Mouse (Mus musculus): ENCODE measurements around the gene Fam83f. TPM values are rescaled to one million over a fixed set of nuclear protein-coding genes. Genes with fewer than 3 reads are reported as not detected.

Fam83f gene
- polyA plus RNA-seq, 1 experiment from 2014 or later = 0.83 TPM

GRCm38 (mm10) chr15:80688536-80688935, 16.9 kb downstream of the Fam83f start:
- ATAC-seq (ENCODE audit: low read depth) = peak; percentile 50; the same call in 1 of the 2 replicates

GRCm38 (mm10) chr15:80693492-80693891, 21.8 kb downstream of the Fam83f start:
- peaks cover 36% of the 10 kb centered on the region for H3K27me3 ChIP-seq
- H3K4me2 ChIP-seq = no peak overlapping the region
- ATAC-seq (ENCODE audit: low read depth) (no peak), DNase-seq (no peak)
- no peaks in the 10 kb centered on the region for H3K36me3 ChIP-seq
- H3K9me3 ChIP-seq (replicated peaks) = no peaks in the 10 kb centered on the region
- no peak overlapping the region for H3K4me3 ChIP-seq (replicated peaks)
- no peak overlapping the region for H3K27ac ChIP-seq
- no peak overlapping the region for H3K9ac ChIP-seq
- H3K4me1 ChIP-seq (replicated peaks) = peaks cover 16% of the 10 kb centered on the region
- 37% methylated on average over 3 of the region's 3 CpGs for WGBS (ENCODE audit: insufficient replicate concordance)

More at GRCm38 (mm10) chr15:80688536-80688935, 16.9 kb downstream of the Fam83f start:
- H3K27ac ChIP-seq = no peak overlapping the region
- H3K9me3 ChIP-seq (replicated peaks) = no peaks in the 10 kb centered on the region
- H3K4me3 ChIP-seq (replicated peaks) = no peak overlapping the region
- peaks cover 21% of the 10 kb centered on the region for H3K4me1 ChIP-seq (replicated peaks)
- DNase-seq = no peak
- H3K27me3 ChIP-seq = peaks cover 55% of the 10 kb centered on the region
- no peak overlapping the region for H3K9ac ChIP-seq
- no peak overlapping the region for H3K4me2 ChIP-seq
- no peaks in the 10 kb centered on the region for H3K36me3 ChIP-seq
- WGBS (ENCODE audit: insufficient replicate concordance) = 18% methylated on average over 7 of the region's 7 CpGs

- Histone ChIP-seq H3K9me3 (replicated peaks) (no peaks in the 10 kb centered on the region), H3K27ac (no peak overlapping the region), H3K4me3 (replicated peaks) (no peak overlapping the region), H3K4me1 (replicated peaks) (peaks cover 8% of the 10 kb centered on the region), H3K9ac (no peak overlapping the region), H3K4me2 (no peak overlapping the region), H3K27me3 (peaks cover 36% of the 10 kb centered on the region), H3K36me3 (no peaks in the 10 kb centered on the region)
- WGBS (ENCODE audit: insufficient replicate concordance) = 19% methylated on average over 11 of the region's 11 CpGs
- no peak for ATAC-seq (ENCODE audit: low read depth)
- DNase-seq = peak; percentile 26
These were observed 22.7 kb downstream of the Fam83f start for GRCm38 (mm10) chr15:80694125-80694910.

- Histone ChIP-seq H3K9ac (no peak overlapping the region), H3K4me2 (no peak overlapping the region), H3K27ac (no peak overlapping the region), H3K36me3 (no peaks in the 10 kb centered on the region), H3K27me3 (peaks cover 22% of the 10 kb centered on the region), H3K4me1 (replicated peaks) (peaks cover 6% of the 10 kb centered on the region), H3K4me3 (replicated peaks) (no peak overlapping the region), H3K9me3 (replicated peaks) (no peaks in the 10 kb centered on the region)
- DNase-seq = no peak
- ATAC-seq (ENCODE audit: low read depth) = no peak
- WGBS (ENCODE audit: insufficient replicate concordance) = 19% methylated on average over 5 of the region's 5 CpGs
These were observed 25.9 kb downstream of the Fam83f start for GRCm38 (mm10) chr15:80697564-80697963.

GRCm38 (mm10) chr15:80701481-80702257, 30.0 kb downstream of the Fam83f start:
- H3K9me3 ChIP-seq (replicated peaks) = no peaks in the 10 kb centered on the region
- 0 out of 2 replicates have a peak, but pooled peaks cover 4% of the 10 kb centered on the region for H3K27me3 ChIP-seq
- H3K36me3 ChIP-seq = no peaks in the 10 kb centered on the region
- DNase-seq = no peak
- ATAC-seq (ENCODE audit: low read depth) = no peak
- no peak overlapping the region for H3K4me3 ChIP-seq (replicated peaks)
- WGBS (ENCODE audit: insufficient replicate concordance) = 58% methylated on average over 8 of the region's 8 CpGs
- no peak overlapping the region for H3K4me2 ChIP-seq
- peaks cover 8% of the 10 kb centered on the region for H3K4me1 ChIP-seq (replicated peaks)
- no peak overlapping the region for H3K9ac ChIP-seq
- no peak overlapping the region for H3K27ac ChIP-seq

GRCm38 (mm10) chr15:80702910-80703309, 31.3 kb downstream of the Fam83f start:
- H3K9me3 ChIP-seq (replicated peaks) = no peaks in the 10 kb centered on the region
- peaks cover 19% of the 10 kb centered on the region for H3K4me1 ChIP-seq (replicated peaks)
- no peak overlapping the region for H3K9ac ChIP-seq
- H3K4me2 ChIP-seq = no peak overlapping the region
- no peaks in the 10 kb centered on the region for H3K36me3 ChIP-seq
- DNase-seq (no peak), ATAC-seq (ENCODE audit: low read depth) (no peak)
- H3K27me3 ChIP-seq = 0 out of 2 replicates have a peak, but pooled peaks cover 4% of the 10 kb centered on the region
- no peak overlapping the region for H3K4me3 ChIP-seq (replicated peaks)
- WGBS (ENCODE audit: insufficient replicate concordance) = 69% methylated on average over 5 of the region's 5 CpGs
- H3K27ac ChIP-seq = no peak overlapping the region

GRCm38 (mm10) chr15:80703495-80703894, 31.8 kb downstream of the Fam83f start:
- Histone ChIP-seq H3K9ac (no peak overlapping the region), H3K9me3 (replicated peaks) (no peaks in the 10 kb centered on the region), H3K27me3 (0 out of 2 replicates have a peak, but pooled peaks cover 4% of the 10 kb centered on the region), H3K4me3 (replicated peaks) (no peak overlapping the region), H3K27ac (no peak overlapping the region), H3K4me1 (replicated peaks) (peaks cover 19% of the 10 kb centered on the region), H3K36me3 (no peaks in the 10 kb centered on the region), H3K4me2 (no peak overlapping the region)
- ATAC-seq (ENCODE audit: low read depth) (no peak), DNase-seq (no peak)
- 58% methylated on average over 2 of the region's 2 CpGs for WGBS (ENCODE audit: insufficient replicate concordance)

GRCm38 (mm10) chr15:80704267-80704666, 32.6 kb downstream of the Fam83f start:
- ATAC-seq (ENCODE audit: low read depth) = peak; percentile 75
- Histone ChIP-seq H3K27me3 (0 out of 2 replicates have a peak, but pooled peaks cover 4% of the 10 kb centered on the region), H3K4me1 (replicated peaks) (peaks cover 19% of the 10 kb centered on the region), H3K4me2 (no peak overlapping the region), H3K27ac (no peak overlapping the region), H3K9me3 (replicated peaks) (no peaks in the 10 kb centered on the region), H3K9ac (no peak overlapping the region), H3K4me3 (replicated peaks) (no peak overlapping the region), H3K36me3 (no peaks in the 10 kb centered on the region)
- WGBS (ENCODE audit: insufficient replicate concordance) = 9% methylated on average over 7 of the region's 7 CpGs
- peak; percentile 68 for DNase-seq

GRCm38 (mm10) chr15:80705828-80706549, 34.3 kb downstream of the Fam83f start:
- no peaks in the 10 kb centered on the region for H3K36me3 ChIP-seq
- H3K9ac ChIP-seq = peak overlapping the region; percentile 55
- peak overlapping the region; percentile 62 for H3K4me2 ChIP-seq
- 0 out of 2 replicates have a peak overlapping the region, but pooled peaks have one; percentile 39 for H3K27ac ChIP-seq
- WGBS (ENCODE audit: insufficient replicate concordance) = 25% methylated on average over 18 of the region's 18 CpGs
- 0 out of 2 replicates have a peak, but pooled peaks cover 4% of the 10 kb centered on the region for H3K27me3 ChIP-seq
- H3K9me3 ChIP-seq (replicated peaks) = no peaks in the 10 kb centered on the region
- ATAC-seq (ENCODE audit: low read depth) (no peak), DNase-seq (peak; percentile 70)
- H3K4me1 ChIP-seq (replicated peaks) = peaks cover 29% of the 10 kb centered on the region
- H3K4me3 ChIP-seq (replicated peaks) = peak overlapping the region; percentile 41

GRCm38 (mm10) chr15:80706596-80706995, 34.9 kb downstream of the Fam83f start:
- Histone ChIP-seq H3K9ac (peak overlapping the region; percentile 55), H3K4me3 (replicated peaks) (peak overlapping the region; percentile 41), H3K27me3 (0 out of 2 replicates have a peak, but pooled peaks cover under 1% of the 10 kb centered on the region), H3K4me1 (replicated peaks) (peaks cover 29% of the 10 kb centered on the region), H3K27ac (0 out of 2 replicates have a peak overlapping the region, but pooled peaks have one; percentile 39), H3K9me3 (replicated peaks) (no peaks in the 10 kb centered on the region), H3K4me2 (peak overlapping the region; percentile 62), H3K36me3 (no peaks in the 10 kb centered on the region)
- 27% methylated on average over 11 of the region's 11 CpGs for WGBS (ENCODE audit: insufficient replicate concordance)
- DNase-seq (no peak), ATAC-seq (ENCODE audit: low read depth) (no peak)

GRCm38 (mm10) chr15:80707088-80707487, 35.4 kb downstream of the Fam83f start:
- no peaks in the 10 kb centered on the region for H3K27me3 ChIP-seq
- ATAC-seq (ENCODE audit: low read depth) (no peak), DNase-seq (no peak)
- peak overlapping the region; percentile 23; the same call in 1 of the 2 replicates for H3K27ac ChIP-seq
- no peaks in the 10 kb centered on the region for H3K9me3 ChIP-seq (replicated peaks)
- H3K4me2 ChIP-seq = no peak overlapping the region
- H3K9ac ChIP-seq = peak overlapping the region; percentile 29; the same call in 1 of the 2 replicates
- WGBS (ENCODE audit: insufficient replicate concordance) = 64% methylated on average over 8 of the region's 8 CpGs
- no peak overlapping the region for H3K4me3 ChIP-seq (replicated peaks)
- H3K4me1 ChIP-seq (replicated peaks) = peaks cover 34% of the 10 kb centered on the region
- H3K36me3 ChIP-seq = no peaks in the 10 kb centered on the region
